Mouse (Mus musculus) cerebellum, adult 11 months (tissue): ENCODE data around the gene Myh7b.
"Not testable (repeated sequence)": the region's sequence is repeated elsewhere in the genome, so short reads cannot be mapped to it uniquely, and the experiment has no call there.

ENCODE experiments used
- DNase-seq: peaks from one replicate; pipeline ENCODE4 v3.0.0; 2022

Gene Myh7b

GRCm38 (mm10) chr2:155604560-155605235, 6.3 kb upstream of the Myh7b start:
- no peak for DNase-seq

- DNase-seq = not testable (repeated sequence)
Measured at GRCm38 (mm10) chr2:155605236-155605589, 5.8 kb upstream of the Myh7b start.

- peak; percentile 71 for DNase-seq
Measured at GRCm38 (mm10) chr2:155606360-155606759, 4.7 kb upstream of the Myh7b start.

- DNase-seq = no peak
Measured at GRCm38 (mm10) chr2:155611834-155612550, 980 bp downstream of the Myh7b start.

- DNase-seq = peak; percentile 78
Measured at GRCm38 (mm10) chr2:155613326-155613755, 2.3 kb downstream of the Myh7b start.

GRCm38 (mm10) chr2:155613953-155614352, 2.9 kb downstream of the Myh7b start:
- DNase-seq = no peak

- no peak for DNase-seq
Measured at GRCm38 (mm10) chr2:155616971-155617370, 6.0 kb downstream of the Myh7b start.

GRCm38 (mm10) chr2:155619817-155620216, 8.8 kb downstream of the Myh7b start:
- peak; percentile 86 for DNase-seq

GRCm38 (mm10) chr2:155622606-155623005, 11.6 kb downstream of the Myh7b start:
- no peak for DNase-seq

- no peak for DNase-seq
Measured at GRCm38 (mm10) chr2:155623996-155624395, 13.0 kb downstream of the Myh7b start.

- no peak for DNase-seq
Measured at GRCm38 (mm10) chr2:155624730-155625129, 13.7 kb downstream of the Myh7b start.

- DNase-seq = no peak
Measured at GRCm38 (mm10) chr2:155626277-155626676, 15.3 kb downstream of the Myh7b start.

- DNase-seq = peak; percentile 71
Measured at GRCm38 (mm10) chr2:155627030-155627738, 16.2 kb downstream of the Myh7b start.

GRCm38 (mm10) chr2:155628112-155628511, 17.1 kb downstream of the Myh7b start:
- DNase-seq = no peak

GRCm38 (mm10) chr2:155628519-155628918, 17.5 kb downstream of the Myh7b start:
- DNase-seq = no peak

GRCm38 (mm10) chr2:155629231-155629661, 18.2 kb downstream of the Myh7b start:
- peak; percentile 69 for DNase-seq

- no peak for DNase-seq
Measured at GRCm38 (mm10) chr2:155630153-155630552, 19.1 kb downstream of the Myh7b start.

GRCm38 (mm10) chr2:155630590-155631416, 19.8 kb downstream of the Myh7b start:
- no peak for DNase-seq

- DNase-seq = no peak
Measured at GRCm38 (mm10) chr2:155632138-155632936, 21.3 kb downstream of the Myh7b start.

GRCm38 (mm10) chr2:155633121-155633520, 22.1 kb downstream of the Myh7b start:
- no peak for DNase-seq

GRCm38 (mm10) chr2:155633731-155634130, 22.7 kb downstream of the Myh7b start:
- peak; percentile 50 for DNase-seq

- no peak for DNase-seq
Measured at GRCm38 (mm10) chr2:155634562-155634961, 23.6 kb downstream of the Myh7b start.
